Comparison of ENCODE assay signal across 8 mouse cellular contexts in the genomic region with DNA sequence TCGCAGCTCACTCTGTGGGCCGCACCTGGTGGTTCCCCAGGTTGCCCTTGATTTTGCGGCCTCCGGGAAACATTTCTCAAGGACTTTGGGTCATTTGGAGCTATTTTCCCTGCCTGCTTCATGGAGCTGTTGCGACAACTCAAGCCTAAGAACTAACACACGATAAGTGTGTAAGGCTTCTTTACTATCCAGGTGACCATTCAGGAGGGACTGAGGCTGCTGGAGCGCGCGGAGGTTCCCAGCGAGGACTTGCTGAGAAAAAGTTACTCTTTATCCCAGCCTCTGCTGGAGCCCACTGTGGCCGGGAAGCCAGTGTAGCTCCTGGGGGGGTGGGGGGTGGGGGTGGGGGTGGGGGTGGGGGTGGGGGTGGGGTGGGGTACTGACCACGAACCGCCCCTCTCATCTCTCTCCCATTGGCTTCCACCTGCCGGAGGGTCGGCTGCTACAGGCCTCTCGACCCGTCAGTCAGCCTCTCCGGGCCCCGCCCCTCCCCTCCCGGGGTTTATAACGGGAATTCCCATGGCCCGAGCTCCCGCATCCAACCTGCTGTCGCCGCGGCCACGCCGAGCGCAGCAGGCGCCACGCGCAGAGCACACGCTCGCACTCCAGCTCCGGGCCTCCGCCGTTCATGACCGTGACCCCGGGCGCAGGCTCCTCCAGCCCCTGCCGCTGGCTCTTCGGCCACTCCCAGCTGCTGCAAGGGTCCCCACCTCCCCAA. TPM values are rescaled to one million over a fixed set of nuclear protein-coding genes. Genes with fewer than 3 reads are reported as not detected.
A peak's percentile ranks its signal among the peaks of the same experiment; 100 is the strongest.
DNase-seq lines count a peak whose midpoint lies in the region; ATAC-seq and TF ChIP-seq lines count a peak whose summit lies in the region.

Gene Smoc1, plus strand, starts transcription at position 532 of the 718 bp plus-strand sequence.

- TF ChIP-seq POLR2A in liver, adult 2 months (IDR thresholded peaks at IDR 0.05; ENCODE audit: extremely low read depth, insufficient read depth, low read length): peak; percentile 93

- peak within 1 kb of the TSS; percentile 54 for H3K9ac ChIP-seq in embryonic facial prominence, embryonic 12.5 days
- H3K9ac ChIP-seq in kidney, postnatal 0 days (ENCODE audit: low read depth, low read length): no peak within 1 kb of the TSS
- peak within 1 kb of the TSS; percentile 99 for H3K9ac ChIP-seq in liver, adult 2 months (ENCODE audit: low read depth, low read length)

- no peaks in the 10 kb centered on the region for H3K36me3 ChIP-seq in embryonic facial prominence, embryonic 12.5 days
- H3K36me3 ChIP-seq in heart, embryonic 10.5 days: no peaks in the 10 kb centered on the region
- no peaks in the 10 kb centered on the region for H3K36me3 ChIP-seq in kidney, postnatal 0 days (ENCODE audit: insufficient read depth, low read length)
- H3K36me3 ChIP-seq in liver, adult 2 months (ENCODE audit: control insufficient read depth, insufficient read depth, low read length): no peaks in the 10 kb centered on the region

- no peak for TF ChIP-seq CTCF in kidney, postnatal 0 days (IDR thresholded peaks at IDR 0.05; ENCODE audit: low read depth)
- no peak for TF ChIP-seq CTCF in liver, adult 2 months (IDR thresholded peaks at IDR 0.05; ENCODE audit: low read depth, low read length)

- H3K4me3 ChIP-seq in embryonic facial prominence, embryonic 12.5 days: peak within 1 kb of the TSS; percentile 72
- peak within 1 kb of the TSS; percentile 72 for H3K4me3 ChIP-seq in heart, embryonic 10.5 days
- peak within 1 kb of the TSS; percentile 34 for H3K4me3 ChIP-seq in kidney, postnatal 0 days (replicated peaks; ENCODE audit: low read depth, low read length)
- H3K4me3 ChIP-seq in liver, adult 2 months (ENCODE audit: insufficient read depth, low read depth, low read length): peak within 1 kb of the TSS; percentile 68

- no peaks in the 10 kb centered on the region for H3K9me3 ChIP-seq in embryonic facial prominence, embryonic 12.5 days
- H3K9me3 ChIP-seq in heart, embryonic 10.5 days: no peaks in the 10 kb centered on the region
- no peaks in the 10 kb centered on the region for H3K9me3 ChIP-seq in kidney, postnatal 0 days (replicated peaks; ENCODE audit: low read length)

- H3K4me1 ChIP-seq in embryonic facial prominence, embryonic 12.5 days: peaks cover 39% of the 10 kb centered on the region
- peaks cover 21% of the 10 kb centered on the region for H3K4me1 ChIP-seq in heart, embryonic 10.5 days
- H3K4me1 ChIP-seq in kidney, postnatal 0 days (replicated peaks; ENCODE audit: insufficient read depth, low read length): no peaks in the 10 kb centered on the region; the same call in 1 of the 2 replicates
- H3K4me1 ChIP-seq in liver, adult 2 months (ENCODE audit: control insufficient read depth, insufficient read depth, low read length): peaks cover 16% of the 10 kb centered on the region

- peak within 1 kb of the TSS; percentile 98 for H3K4me2 ChIP-seq in embryonic facial prominence, embryonic 12.5 days (replicated peaks)
- H3K4me2 ChIP-seq in kidney, postnatal 0 days (ENCODE audit: low read length): peak within 1 kb of the TSS; percentile 73

- H3K27me3 ChIP-seq in embryonic facial prominence, embryonic 12.5 days: peaks cover 8% of the 10 kb centered on the region; the same call in 1 of the 2 replicates
- H3K27me3 ChIP-seq in heart, embryonic 10.5 days (ENCODE audit: insufficient read depth, poor library complexity, severe bottlenecking): peaks cover 44% of the 10 kb centered on the region
- peaks cover 49% of the 10 kb centered on the region for H3K27me3 ChIP-seq in kidney, postnatal 0 days (ENCODE audit: insufficient read depth, low read length)
- H3K27me3 ChIP-seq in liver, adult 2 months (ENCODE audit: control insufficient read depth, insufficient read depth, low read length): no peaks in the 10 kb centered on the region

- peaks cover 10% of the 10 kb centered on the region; the same call in 1 of the 2 replicates for H3K79me2 ChIP-seq in liver, adult 2 months (ENCODE audit: control insufficient read depth, insufficient read depth, low read length)

- DNase-seq in urinary bladder, adult 18-20 months (ENCODE audit: low spot score in 2 of 2): peak; percentile 25 to 42
- DNase-seq in urinary bladder, postnatal 10 days (ENCODE audit: low spot score): no peak
- peak; percentile 82 for DNase-seq in heart, embryonic 10.5 days (ENCODE audit: low spot score)
- DNase-seq in kidney, postnatal 0 days (ENCODE audit: low spot score): peak; percentile 24
- peak; percentile 77 for DNase-seq in liver, adult 2 months (ENCODE audit: extremely low read depth, low read depth, low spot score)
- peak; percentile 20 for DNase-seq in retina, adult 2 months (ENCODE audit: low read depth, low spot score)
- no peak for DNase-seq in T-cell, adult 2 months (ENCODE audit: low spot score)

- no peak within 1 kb of the TSS for H3K27ac ChIP-seq in embryonic facial prominence, embryonic 12.5 days
- H3K27ac ChIP-seq in heart, embryonic 10.5 days: peak within 1 kb of the TSS; percentile 62
- H3K27ac ChIP-seq in kidney, postnatal 0 days: no peak within 1 kb of the TSS
- peak within 1 kb of the TSS; percentile 76 for H3K27ac ChIP-seq in liver, adult 2 months (replicated peaks; ENCODE audit: insufficient read depth, low read depth, low read length)

- 5% methylated on average over 38 of the region's 42 CpGs for WGBS in embryonic facial prominence, embryonic 12.5 days
- 4% methylated on average over 35 of the region's 42 CpGs for WGBS in heart, embryonic 10.5 days
- WGBS in kidney, postnatal 0 days: 4% methylated on average over 40 of the region's 42 CpGs
- WGBS in liver, adult 2 months: 8% methylated on average over 40 of the region's 42 CpGs

- ATAC-seq in embryonic facial prominence, embryonic 12.5 days (ENCODE audit: insufficient number of reproducible peaks, insufficient read depth, low FRiP score, low TSS enrichment): peak; percentile 80
- peak; percentile 52 for ATAC-seq in kidney, postnatal 0 days (replicated peaks; ENCODE audit: low FRiP score, low read depth)

RNA-seq across cellular contexts. Expression of gene Smoc1, which starts in this region (rescaled TPM):
- polyA plus RNA-seq in embryonic facial prominence, embryonic 12.5 days (2016; fragmentation: Nextera tagmentation; extraction: Ambion mirVana): 14.7 and 15.8 TPM in 2 replicates
- 4.3 and 6.2 TPM in 2 replicates for polyA plus RNA-seq in heart, embryonic 10.5 days (2016; fragmentation: Nextera tagmentation; extraction: Ambion mirVana)
- 0.57 and 0.72 TPM in 2 replicates for polyA plus RNA-seq in kidney, postnatal 0 days (2015; fragmentation: Nextera tagmentation; extraction: Ambion mirVana)
- 28.3 and 36.6 TPM in 2 replicates for total RNA-seq in liver, adult 2 months (2014; rRNA removed)
- polyA plus RNA-seq in liver, adult 2 months (2012; rRNA removed): 50.7 and 65.7 TPM in 2 replicates

Comparison
In these comparisons a context has a peak if more than half of its experiments do, and no peak if none do; other contexts are left out.
1. DNase-seq: peak in urinary bladder, adult 18-20 months (2 of 2), heart, embryonic 10.5 days (single experiment), liver, adult 2 months (single experiment) and retina, adult 2 months (single experiment); none in urinary bladder, postnatal 10 days (single experiment) and T-cell, adult 2 months (single experiment).
2. Peak in DNase-seq, ATAC-seq, H3K4me3 ChIP-seq and H3K4me2 ChIP-seq in kidney, postnatal 0 days; RNA of the gene not detected or under 1 TPM.
3. H3K27ac ChIP-seq: peak in heart, embryonic 10.5 days (single experiment) and liver, adult 2 months (single experiment); none in embryonic facial prominence, embryonic 12.5 days (single experiment) and kidney, postnatal 0 days (single experiment).
4. Peak in every context shown above with its lines, with median percentiles within 50 percentile points of each other: H3K4me3 ChIP-seq.